Mouse (Mus musculus): ENCODE measurements at regions not wholly inside any gene's neighbourhood (a gene's known extent, or its start where the extent isn't known, plus 50 kb on each side); places are given as distances from the start of the nearest gene placed in this dataset.

DNA sequence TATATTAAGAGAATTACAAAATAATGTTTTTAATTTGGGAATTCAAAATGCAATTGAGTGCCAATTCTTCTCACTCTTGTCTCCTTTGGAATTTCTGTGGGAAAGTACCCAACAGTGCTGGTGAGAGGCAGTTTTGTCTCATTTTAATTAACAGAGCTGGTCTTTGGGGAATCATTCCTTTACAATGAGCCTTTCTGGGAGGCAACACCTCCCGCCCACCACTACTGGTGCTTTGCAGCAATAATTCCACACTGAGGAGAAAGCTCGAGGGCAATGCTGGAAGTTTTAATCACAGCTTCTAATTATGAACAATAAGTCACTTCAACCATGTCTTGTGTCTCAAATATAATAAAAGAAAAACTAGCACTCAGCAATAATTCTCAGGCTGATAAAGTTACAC, 109.8 kb upstream of the Adcy2 start:
- TF ChIP-seq CTCF (IDR thresholded peaks at IDR 0.05; ENCODE audit: low read depth) (no peak), EP300 (IDR thresholded peaks at IDR 0.05; ENCODE audit: low read depth) (no peak)

Measured in liver, postnatal 0 days (tissue).